Mouse (Mus musculus) lung, adult 2 months (tissue): ENCODE results near the gene Cacna1c.

Source experiments
- CTCF ChIP-seq: fragments of 200-500 bp; IDR thresholded peaks from 2 replicates; pipeline ENCODE4 v1.5.1; 2011; ENCODE audit warnings: mild to moderate bottlenecking, low read length, control low read depth; ENCODE audit not compliant: insufficient read depth
- POLR2A ChIP-seq: fragments of 200-500 bp; IDR thresholded peaks from 2 replicates; pipeline ENCODE4 v1.6.1; 2011; ENCODE audit warnings: low read depth, mild to moderate bottlenecking, control low read depth, low read length, borderline replicate concordance; ENCODE audit errors: extremely low read depth

GRCm38 (mm10) chr6:118639816-118640215, 556.4 kb downstream of the Cacna1c start:
- no peak for TF ChIP-seq CTCF
- no peak for TF ChIP-seq POLR2A
